Mouse (Mus musculus) ES-Bruce4 (cell line): Measurements from ENCODE around the gene Ceacam16.
A peak's percentile ranks its signal among the peaks of the same experiment; 100 is the strongest.

Experiments
- CTCF ChIP-seq: IDR thresholded peaks from one replicate; pipeline ENCODE4 v1.8.1; 2011; ENCODE audit warnings: low read depth, low read length
- EP300 ChIP-seq: IDR thresholded peaks from 2 replicates; pipeline ENCODE4 v1.6.1; 2011; ENCODE audit warnings: low read depth, low read length; ENCODE audit not compliant: insufficient read depth
- POLR2A ChIP-seq: IDR thresholded peaks from one replicate; pipeline ENCODE4 v1.8.1; 2011; ENCODE audit warnings: low read length; ENCODE audit not compliant: insufficient read depth

DNA sequence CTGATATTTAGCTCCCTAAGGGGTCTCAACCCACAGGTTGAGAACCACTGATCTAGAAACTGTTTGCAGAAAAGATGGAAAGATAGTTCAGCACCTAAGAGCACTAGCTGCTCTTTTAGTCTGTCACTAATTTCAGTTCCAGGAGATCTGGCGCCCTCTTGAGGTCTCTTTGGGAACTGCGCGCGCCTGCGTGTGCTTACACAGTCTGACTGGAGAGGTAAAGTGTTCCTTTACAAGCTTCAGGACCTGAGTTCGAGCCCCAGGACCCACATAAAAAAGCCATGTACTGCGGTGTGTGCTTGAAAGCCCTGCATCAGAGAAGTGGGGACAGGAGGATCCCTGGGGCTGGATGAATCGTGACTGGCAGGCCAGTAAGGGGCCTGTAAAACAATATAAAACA is 28.8 kb upstream of the Ceacam16 start:
- TF ChIP-seq CTCF: peak; percentile 90
- TF ChIP-seq EP300: no peak
- TF ChIP-seq POLR2A: no peak
